In the genomic region with DNA sequence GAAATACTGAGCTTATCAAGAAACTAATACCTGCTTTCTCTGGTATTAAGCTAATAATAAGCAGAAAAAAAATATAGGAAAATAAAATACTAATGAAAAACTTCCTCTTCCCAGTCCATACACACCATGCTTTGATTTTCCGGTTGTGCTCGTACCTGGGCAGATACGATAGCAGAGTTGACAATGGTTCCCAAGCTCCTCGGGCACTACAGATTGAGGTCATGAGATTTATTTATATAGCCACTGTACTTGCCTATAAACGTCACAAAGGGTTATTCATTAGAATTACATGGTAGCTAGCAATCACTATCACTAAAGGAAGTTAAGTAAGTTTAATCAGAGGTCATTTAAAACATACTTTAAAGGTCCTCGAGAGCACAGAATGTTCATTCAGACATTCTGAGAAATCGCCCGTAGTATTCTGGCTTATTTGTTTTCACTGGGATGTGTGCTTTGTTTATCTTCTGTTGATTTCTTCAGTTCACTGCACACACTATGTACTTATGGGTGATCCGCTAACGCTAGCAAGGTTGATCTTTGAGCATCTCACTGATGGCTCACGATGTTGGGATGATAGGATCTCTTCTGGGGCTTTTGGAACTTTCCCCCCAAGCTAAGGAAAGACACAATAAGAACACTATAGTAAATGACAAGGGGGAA, we compare ENCODE assay signal across 18 mouse cellular contexts.
DNase-seq lines count a peak whose midpoint lies in the region; ATAC-seq and TF ChIP-seq lines count a peak whose summit lies in the region.
"Had no signal": no experiment of that assay in that cellular context is flagged by ENCODE, and none has a peak within 500 bp of the region (broad histone marks: within the 10 kb centered on the region; RNA-seq: fewer than 3 reads in every experiment).

No protein-coding gene starts in this region.

- H3K27me3 ChIP-seq in stomach, embryonic 14.5 days (ENCODE audit: control insufficient read depth, insufficient read depth, low read length): no peaks in the 10 kb centered on the region
- no peaks in the 10 kb centered on the region for H3K27me3 ChIP-seq in stomach, embryonic 15.5 days (replicated peaks)
- H3K27me3 ChIP-seq in stomach, postnatal 0 days (ENCODE audit: control insufficient read depth, insufficient read depth, low read length): no peaks in the 10 kb centered on the region
- H3K27me3 ChIP-seq: embryonic facial prominence, embryonic 12.5 days; forebrain, embryonic 13.5 days; forebrain, embryonic 15.5 days had no signal

- no peaks in the 10 kb centered on the region for H3K36me3 ChIP-seq in stomach, embryonic 14.5 days (ENCODE audit: control insufficient read depth, insufficient read depth, low read length)
- no peaks in the 10 kb centered on the region for H3K36me3 ChIP-seq in stomach, embryonic 15.5 days
- no peaks in the 10 kb centered on the region for H3K36me3 ChIP-seq in stomach, postnatal 0 days (ENCODE audit: control insufficient read depth, insufficient read depth, low read length)
- H3K36me3 ChIP-seq: embryonic facial prominence, embryonic 10.5 days; embryonic facial prominence, embryonic 12.5 days; forebrain, embryonic 15.5 days had no signal

- 66% methylated on average over 11 of the region's 11 CpGs for WGBS in stomach, embryonic 14.5 days
- 64% methylated on average over 11 of the region's 11 CpGs for WGBS in stomach, embryonic 15.5 days
- WGBS in stomach, postnatal 0 days: 55% methylated on average over 11 of the region's 11 CpGs

- no peak overlapping the region for H3K9ac ChIP-seq in stomach, embryonic 14.5 days (replicated peaks; ENCODE audit: low read depth, low read length)
- no peak overlapping the region for H3K9ac ChIP-seq in stomach, embryonic 15.5 days
- H3K9ac ChIP-seq in stomach, postnatal 0 days (ENCODE audit: low read length): no peak overlapping the region
- H3K9ac ChIP-seq: embryonic facial prominence, embryonic 12.5 days; forebrain, embryonic 13.5 days; forebrain, embryonic 15.5 days; forebrain, postnatal 0 days had no signal

- no peak for TF ChIP-seq CTCF in stomach, postnatal 0 days (IDR thresholded peaks at IDR 0.05; ENCODE audit: low read depth)

- DNase-seq in stomach, postnatal 0 days (ENCODE audit: low spot score): peak; percentile 60
- DNase-seq in kidney, postnatal 10 days: no peak
- no peak for DNase-seq in frontal cortex, adult 2 months (ENCODE audit: extremely low spot score in 1 of 2, low spot score in 1 of 2)
- DNase-seq: adrenal gland, adult 8-10 months; adrenal gland, postnatal 14 days; adrenal gland, postnatal 36 days; cerebellum, adult 11-12 months; cerebellum, adult 2 months; cerebellum, adult 9-10 months; cerebellum, postnatal 10 days; cerebellum, postnatal 25 days; forebrain, postnatal 0 days had no signal

- ATAC-seq in stomach, embryonic 14.5 days (ENCODE audit: insufficient number of reproducible peaks, insufficient read depth, low FRiP score, low read depth): peak; percentile 80
- peak; percentile 83 for ATAC-seq in stomach, embryonic 15.5 days (ENCODE audit: insufficient read depth, low FRiP score, low read depth)
- ATAC-seq in stomach, postnatal 0 days (ENCODE audit: low FRiP score, low TSS enrichment): peak; percentile 97
- ATAC-seq: forebrain, embryonic 13.5 days; forebrain, embryonic 15.5 days; forebrain, postnatal 0 days had no signal

- H3K4me3 ChIP-seq in stomach, embryonic 14.5 days (ENCODE audit: low read depth, low read length): no peak overlapping the region
- no peak overlapping the region for H3K4me3 ChIP-seq in stomach, embryonic 15.5 days (replicated peaks)
- no peak overlapping the region for H3K4me3 ChIP-seq in stomach, postnatal 0 days (ENCODE audit: low read depth, low read length)
- H3K4me3 ChIP-seq: embryonic facial prominence, embryonic 10.5 days; embryonic facial prominence, embryonic 12.5 days; forebrain, embryonic 13.5 days; forebrain, embryonic 15.5 days had no signal

- no peaks in the 10 kb centered on the region for H3K4me1 ChIP-seq in stomach, embryonic 14.5 days (ENCODE audit: control insufficient read depth, insufficient read depth, low read length)
- no peaks in the 10 kb centered on the region for H3K4me1 ChIP-seq in stomach, embryonic 15.5 days
- H3K4me1 ChIP-seq in stomach, postnatal 0 days (replicated peaks; ENCODE audit: control insufficient read depth, insufficient read depth): no peaks in the 10 kb centered on the region
- H3K4me1 ChIP-seq: embryonic facial prominence, embryonic 10.5 days; embryonic facial prominence, embryonic 12.5 days; forebrain, embryonic 13.5 days; forebrain, embryonic 15.5 days had no signal

- TF ChIP-seq EP300 in stomach, postnatal 0 days (optimal IDR thresholded peaks at IDR 0.05): no peak

- no peak overlapping the region for H3K4me2 ChIP-seq in stomach, embryonic 14.5 days (replicated peaks; ENCODE audit: low read depth, low read length)
- H3K4me2 ChIP-seq in stomach, embryonic 15.5 days: no peak overlapping the region
- H3K4me2 ChIP-seq in stomach, postnatal 0 days (replicated peaks; ENCODE audit: low read depth): no peak overlapping the region
- H3K4me2 ChIP-seq: embryonic facial prominence, embryonic 12.5 days; forebrain, embryonic 13.5 days; forebrain, embryonic 15.5 days had no signal

- H3K9me3 ChIP-seq in stomach, embryonic 14.5 days (ENCODE audit: control insufficient read depth, low read depth, low read length): no peaks in the 10 kb centered on the region
- H3K9me3 ChIP-seq in stomach, embryonic 15.5 days: no peaks in the 10 kb centered on the region
- no peaks in the 10 kb centered on the region for H3K9me3 ChIP-seq in stomach, postnatal 0 days (ENCODE audit: control insufficient read depth, low read length)
- H3K9me3 ChIP-seq: embryonic facial prominence, embryonic 10.5 days; embryonic facial prominence, embryonic 12.5 days; forebrain, embryonic 13.5 days; forebrain, embryonic 15.5 days had no signal

- H3K27ac ChIP-seq in stomach, embryonic 14.5 days (ENCODE audit: low read length): no peak overlapping the region
- H3K27ac ChIP-seq in stomach, embryonic 15.5 days: no peak overlapping the region
- H3K27ac ChIP-seq in stomach, postnatal 0 days (replicated peaks): no peak overlapping the region
- H3K27ac ChIP-seq: embryonic facial prominence, embryonic 10.5 days; embryonic facial prominence, embryonic 12.5 days; forebrain, embryonic 13.5 days; forebrain, embryonic 15.5 days had no signal
